Mouse (Mus musculus): ENCODE measurements around the gene Gcc2. TPM values are rescaled to one million over a fixed set of nuclear protein-coding genes. Genes with fewer than 3 reads are reported as not detected.
A peak's percentile ranks its signal among the peaks of the same experiment; 100 is the strongest.

Gene Gcc2
- total and polyA plus RNA-seq, 2 experiments from 2014 or later, result 16.6 to 37.3 TPM

GRCm38 (mm10) chr10:58306897-58307296 is 51.6 kb downstream of the Gcc2 start:
- no peak overlapping the region for H3K4me2 ChIP-seq (ENCODE audit: low read depth, low read length)
- ATAC-seq (ENCODE audit: insufficient read depth, low read depth) (no peak), DNase-seq (ENCODE audit: low spot score) (no peak)
- H3K4me3 ChIP-seq (ENCODE audit: low read depth, low read length), result no peak overlapping the region
- 88% methylated on average over 3 of the region's 3 CpGs for WGBS
- H3K27ac ChIP-seq (ENCODE audit: low read depth), result no peak overlapping the region
- no peaks in the 10 kb centered on the region for H3K27me3 ChIP-seq (ENCODE audit: control insufficient read depth, insufficient read depth, low read length)
- no peaks in the 10 kb centered on the region for H3K4me1 ChIP-seq (ENCODE audit: control insufficient read depth, insufficient read depth)
- H3K9me3 ChIP-seq (replicated peaks; ENCODE audit: control insufficient read depth, low read length), result no peaks in the 10 kb centered on the region
- no peak overlapping the region for H3K9ac ChIP-seq (replicated peaks; ENCODE audit: low read depth, low read length)
- peaks cover 41% of the 10 kb centered on the region for H3K36me3 ChIP-seq (replicated peaks; ENCODE audit: control insufficient read depth, insufficient read depth, low read length)
- TF ChIP-seq CTCF (IDR thresholded peaks at IDR 0.05; ENCODE audit: low read depth), result no peak
- no peak for TF ChIP-seq EP300 (IDR thresholded peaks at IDR 0.05; ENCODE audit: low read depth)

- 43% methylated on average over 1 of the region's 1 CpGs for WGBS
Observed at GRCm38 (mm10) chr10:58310791-58311190, 55.5 kb downstream of the Gcc2 start.

DNA sequence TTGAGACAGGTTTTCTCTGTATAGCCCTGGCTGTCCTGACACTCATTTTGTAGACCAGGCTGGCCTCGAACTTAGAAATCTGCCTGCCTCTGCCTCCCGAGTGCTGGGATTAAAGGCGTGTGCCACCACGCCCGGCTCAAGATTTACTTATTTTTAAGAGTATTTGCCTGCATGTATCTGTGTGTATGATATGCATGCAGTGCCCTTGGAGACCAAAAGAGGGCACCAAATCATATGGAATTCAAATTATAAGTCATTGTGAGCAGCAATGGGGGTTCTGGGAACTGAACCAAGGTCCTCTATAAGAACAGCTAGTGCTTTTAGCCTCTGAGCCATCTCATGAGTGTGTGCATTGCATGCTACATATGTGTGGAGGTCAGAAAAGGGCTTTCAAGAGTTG is 57.6 kb downstream of the Gcc2 start:
- TF ChIP-seq CTCF (IDR thresholded peaks at IDR 0.05; ENCODE audit: low read depth), result peak; percentile 7; the same call in 1 of the 2 replicates
- no peak for TF ChIP-seq EP300 (IDR thresholded peaks at IDR 0.05; ENCODE audit: low read depth)
- Histone ChIP-seq H3K4me1 (ENCODE audit: control insufficient read depth, insufficient read depth) (no peaks in the 10 kb centered on the region), H3K27ac (ENCODE audit: low read depth) (no peak overlapping the region), H3K27me3 (ENCODE audit: control insufficient read depth, insufficient read depth, low read length) (no peaks in the 10 kb centered on the region), H3K36me3 (replicated peaks; ENCODE audit: control insufficient read depth, insufficient read depth, low read length) (peaks cover 31% of the 10 kb centered on the region), H3K4me2 (ENCODE audit: low read depth, low read length) (no peak overlapping the region), H3K4me3 (ENCODE audit: low read depth, low read length) (no peak overlapping the region), H3K9ac (replicated peaks; ENCODE audit: low read depth, low read length) (no peak overlapping the region), H3K9me3 (replicated peaks; ENCODE audit: control insufficient read depth, low read length) (no peaks in the 10 kb centered on the region)
- ATAC-seq (ENCODE audit: insufficient read depth, low read depth) (no peak), DNase-seq (ENCODE audit: low spot score) (no peak)
- WGBS, result 92% methylated on average over 5 of the region's 5 CpGs

More at GRCm38 (mm10) chr10:58310791-58311190, 55.5 kb downstream of the Gcc2 start:
- ATAC-seq (ENCODE audit: insufficient read depth, low read depth) (no peak), DNase-seq (ENCODE audit: low spot score) (no peak)
- Histone ChIP-seq H3K9ac (replicated peaks; ENCODE audit: low read depth, low read length) (no peak overlapping the region), H3K4me1 (ENCODE audit: control insufficient read depth, insufficient read depth) (no peaks in the 10 kb centered on the region), H3K36me3 (replicated peaks; ENCODE audit: control insufficient read depth, insufficient read depth, low read length) (peaks cover 37% of the 10 kb centered on the region), H3K27me3 (ENCODE audit: control insufficient read depth, insufficient read depth, low read length) (no peaks in the 10 kb centered on the region), H3K4me2 (ENCODE audit: low read depth, low read length) (no peak overlapping the region), H3K9me3 (replicated peaks; ENCODE audit: control insufficient read depth, low read length) (no peaks in the 10 kb centered on the region), H3K4me3 (ENCODE audit: low read depth, low read length) (no peak overlapping the region), H3K27ac (ENCODE audit: low read depth) (no peak overlapping the region)
- TF ChIP-seq EP300 (IDR thresholded peaks at IDR 0.05; ENCODE audit: low read depth), result no peak
- no peak for TF ChIP-seq CTCF (IDR thresholded peaks at IDR 0.05; ENCODE audit: low read depth)

- Histone ChIP-seq H3K4me3 (ENCODE audit: low read depth, low read length) (no peak overlapping the region), H3K9ac (replicated peaks; ENCODE audit: low read depth, low read length) (no peak overlapping the region), H3K36me3 (replicated peaks; ENCODE audit: control insufficient read depth, insufficient read depth, low read length) (no peaks in the 10 kb centered on the region), H3K9me3 (replicated peaks; ENCODE audit: control insufficient read depth, low read length) (no peaks in the 10 kb centered on the region), H3K4me1 (ENCODE audit: control insufficient read depth, insufficient read depth) (peaks cover 14% of the 10 kb centered on the region), H3K27ac (ENCODE audit: low read depth) (no peak overlapping the region), H3K4me2 (ENCODE audit: low read depth, low read length) (no peak overlapping the region), H3K27me3 (ENCODE audit: control insufficient read depth, insufficient read depth, low read length) (no peaks in the 10 kb centered on the region)
- no peak for TF ChIP-seq CTCF (IDR thresholded peaks at IDR 0.05; ENCODE audit: low read depth)
- ATAC-seq (ENCODE audit: insufficient read depth, low read depth) (no peak), DNase-seq (ENCODE audit: low spot score) (no peak)
- WGBS, result 75% methylated on average over 3 of the region's 3 CpGs
Observed at GRCm38 (mm10) chr10:58320881-58321280, 65.6 kb downstream of the Gcc2 start.

DNA sequence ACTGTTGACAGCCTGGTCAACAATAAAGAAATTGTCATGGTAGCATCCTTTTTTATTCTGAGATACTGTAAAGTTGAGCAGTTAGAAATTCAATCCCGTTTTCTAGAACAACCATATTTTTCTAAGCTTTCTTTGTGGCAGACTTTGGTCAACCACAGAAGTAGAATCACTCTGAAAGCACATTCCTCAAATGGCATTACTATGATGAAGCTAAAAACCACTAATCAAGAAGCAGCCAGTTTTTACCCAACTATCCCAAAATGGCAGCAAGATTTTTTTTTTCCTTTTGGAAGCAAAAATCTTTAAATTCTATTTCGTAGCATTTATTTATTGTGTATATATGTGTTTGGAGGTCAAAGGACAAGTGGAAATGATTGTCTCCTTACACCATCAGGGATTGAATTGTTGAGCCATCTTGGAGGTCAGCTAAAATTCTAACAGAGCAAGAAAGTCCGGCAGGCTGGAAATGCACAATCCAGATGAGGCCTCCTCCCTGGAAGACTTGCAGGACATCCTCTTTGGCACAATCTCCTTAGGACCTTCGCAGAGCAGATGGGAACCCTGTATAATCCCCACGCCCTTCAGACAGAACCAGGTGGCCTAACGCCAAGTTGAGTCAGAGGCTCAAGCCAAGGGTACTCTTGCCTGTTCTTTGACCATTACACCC is 67.2 kb downstream of the Gcc2 start:
- ATAC-seq (ENCODE audit: insufficient read depth, low read depth), result no peak
- Histone ChIP-seq H3K4me1 (ENCODE audit: control insufficient read depth, insufficient read depth) (peaks cover 29% of the 10 kb centered on the region), H3K36me3 (replicated peaks; ENCODE audit: control insufficient read depth, insufficient read depth, low read length) (no peaks in the 10 kb centered on the region), H3K9me3 (replicated peaks; ENCODE audit: control insufficient read depth, low read length) (no peaks in the 10 kb centered on the region), H3K4me3 (ENCODE audit: low read depth, low read length) (peak overlapping the region; percentile 98), H3K27ac (ENCODE audit: low read depth) (peak overlapping the region; percentile 97), H3K27me3 (ENCODE audit: control insufficient read depth, insufficient read depth, low read length) (no peaks in the 10 kb centered on the region), H3K4me2 (ENCODE audit: low read depth, low read length) (peak overlapping the region; percentile 61), H3K9ac (replicated peaks; ENCODE audit: low read depth, low read length) (0 out of 2 replicates have a peak overlapping the region, but pooled peaks have one; percentile 10)
- TF ChIP-seq CTCF (IDR thresholded peaks at IDR 0.05; ENCODE audit: low read depth), result no peak
- TF ChIP-seq EP300 (IDR thresholded peaks at IDR 0.05; ENCODE audit: low read depth), result peak; percentile 81
- 24% methylated on average over 6 of the region's 6 CpGs for WGBS
- DNase-seq (ENCODE audit: low spot score), result no peak
